Mouse (Mus musculus) lung, postnatal 25 days (tissue): Measurements from ENCODE around the gene Sirt1.
"Not testable (repeated sequence)": the region's sequence is repeated elsewhere in the genome, so short reads cannot be mapped to it uniquely, and the experiment has no call there.

Experiments used
- DNase-seq: peaks from one replicate; pipeline ENCODE4 v3.0.0; 2022; ENCODE audit warnings: low spot score

The Sirt1 gene

GRCm38 (mm10) chr10:63381498-63382280 lies at the start of gene Sirt1:
Sirt1 (minus strand) TSS chr10:63381704.
- DNase-seq: peak; percentile 5

- DNase-seq: peak; percentile 91
Observed at GRCm38 (mm10) chr10:63429785-63430305, 48.3 kb upstream of the Sirt1 start, which contains the start of gene Ctnna3. Ctnna3 (plus strand) TSS chr10:63430098.

GRCm38 (mm10) chr10:63429380-63429779 lies 47.9 kb upstream of the Sirt1 start:
- peak; percentile 98 for DNase-seq

GRCm38 (mm10) chr10:63429023-63429340 lies 47.5 kb upstream of the Sirt1 start:
- DNase-seq: no peak

- DNase-seq: peak; percentile 27
Observed at GRCm38 (mm10) chr10:63428243-63429022, 46.9 kb upstream of the Sirt1 start.

- DNase-seq: no peak
Observed at GRCm38 (mm10) chr10:63427146-63427545, 45.6 kb upstream of the Sirt1 start.

GRCm38 (mm10) chr10:63424475-63424814 lies 42.9 kb upstream of the Sirt1 start:
- DNase-seq: peak; percentile 67

- no peak for DNase-seq
Observed at GRCm38 (mm10) chr10:63423591-63424474, 42.3 kb upstream of the Sirt1 start.

GRCm38 (mm10) chr10:63422736-63422992 lies 41.2 kb upstream of the Sirt1 start:
- no peak for DNase-seq

GRCm38 (mm10) chr10:63421739-63422735 lies 40.5 kb upstream of the Sirt1 start, which contains the start of gene Gm7075:
Gm7075 (minus strand) TSS chr10:63421789.
- peak; percentile 33 for DNase-seq

- DNase-seq: no peak
Observed at GRCm38 (mm10) chr10:63417061-63417460, 35.6 kb upstream of the Sirt1 start.

GRCm38 (mm10) chr10:63415850-63416249 lies 34.3 kb upstream of the Sirt1 start:
- DNase-seq: peak; percentile 45

- no peak for DNase-seq
Observed at GRCm38 (mm10) chr10:63415287-63415686, 33.8 kb upstream of the Sirt1 start.

GRCm38 (mm10) chr10:63412756-63413155 lies 31.3 kb upstream of the Sirt1 start:
- DNase-seq: no peak

GRCm38 (mm10) chr10:63411674-63412073 lies 30.2 kb upstream of the Sirt1 start:
- not testable (repeated sequence) for DNase-seq

GRCm38 (mm10) chr10:63410162-63410956 lies 28.9 kb upstream of the Sirt1 start:
- no peak for DNase-seq

- no peak for DNase-seq
Observed at GRCm38 (mm10) chr10:63403636-63404035, 22.1 kb upstream of the Sirt1 start.

GRCm38 (mm10) chr10:63402731-63403504 lies 21.4 kb upstream of the Sirt1 start:
- no peak for DNase-seq

- no peak for DNase-seq
Observed at GRCm38 (mm10) chr10:63396963-63397362, 15.5 kb upstream of the Sirt1 start.
